Mouse (Mus musculus): ENCODE data around the gene Ralgapa2. TPM values are rescaled to one million over a fixed set of nuclear protein-coding genes. Genes with fewer than 3 reads are reported as not detected.

The Ralgapa2 gene
- total and polyA plus RNA-seq, 3 experiments: 9.2 to 9.6 TPM; not detected in 1

DNA sequence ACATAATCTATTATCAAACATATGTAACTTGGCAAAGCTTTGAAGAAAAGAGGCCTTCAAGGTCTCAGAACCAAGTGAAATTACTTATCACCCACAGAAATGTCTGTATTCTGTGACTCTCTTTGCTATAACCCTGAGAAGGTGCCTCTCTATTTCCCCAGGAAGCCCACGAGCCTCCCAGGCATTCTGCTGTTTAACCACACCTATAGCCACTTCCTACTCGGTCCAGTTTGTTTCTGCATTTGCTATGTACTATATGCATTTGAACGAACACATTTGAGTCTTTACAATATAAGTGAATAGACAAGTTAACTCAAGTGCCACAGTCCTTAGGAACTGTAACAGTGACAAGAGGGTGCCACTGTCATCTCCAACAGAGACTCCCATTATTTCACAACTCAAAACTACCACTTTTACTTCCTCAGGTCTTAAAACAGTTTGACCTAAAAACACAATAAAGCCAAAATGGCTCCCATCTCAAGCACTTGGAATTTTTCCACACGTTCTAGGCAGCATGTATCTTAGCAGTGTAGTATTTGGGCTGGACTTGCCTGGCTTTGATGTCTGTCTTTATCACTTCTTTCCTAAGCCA, 88.3 kb downstream of the Ralgapa2 start:
- H3K9ac ChIP-seq (ENCODE audit: control insufficient read depth, low read depth, low read length, poor library complexity, severe bottlenecking): no peak overlapping the region
- no peaks in the 10 kb centered on the region for H3K79me2 ChIP-seq (ENCODE audit: control insufficient read depth, insufficient read depth, low read length, poor library complexity)
- no peak overlapping the region for H3K4me3 ChIP-seq (ENCODE audit: control insufficient read depth in 1 of 2, insufficient read depth in 1 of 2, low read depth in 2 of 2, low read length in 2 of 2)
- H3K9me3 ChIP-seq (replicated peaks; ENCODE audit: insufficient read depth, low read length): no peaks in the 10 kb centered on the region
- H3K4me1 ChIP-seq (ENCODE audit: control insufficient read depth in 1 of 2, insufficient read depth in 2 of 2, low read length in 2 of 2): peaks cover 0 to 3% of the 10 kb centered on the region in 2 experiments; a peak in 1 of 4 replicates
- no peak for TF ChIP-seq MXI1 (IDR thresholded peaks at IDR 0.05; ENCODE audit: low read depth, low read length)
- TF ChIP-seq RAD21 (IDR thresholded peaks at IDR 0.05; ENCODE audit: low read depth, low read length): no peak
- TF ChIP-seq ZMIZ1 (IDR thresholded peaks at IDR 0.05; ENCODE audit: low read depth, low read length): no peak
- H3K27me3 ChIP-seq (ENCODE audit: control insufficient read depth in 1 of 2, insufficient read depth in 2 of 2, low read length in 2 of 2): no peaks in the 10 kb centered on the region
- peaks cover 4 to 8% of the 10 kb centered on the region in 2 experiments for H3K36me3 ChIP-seq (ENCODE audit: control insufficient read depth in 1 of 2, insufficient read depth in 2 of 2, low read length in 2 of 2)
- no peak for DNase-seq (ENCODE audit: low read depth, low spot score)
- H3K27ac ChIP-seq (ENCODE audit: control insufficient read depth, low read depth, low read length): no peak overlapping the region

- Histone ChIP-seq H3K9ac (ENCODE audit: control insufficient read depth, low read depth, low read length, poor library complexity, severe bottlenecking) (no peak overlapping the region), H3K36me3 (ENCODE audit: control insufficient read depth in 1 of 2, insufficient read depth in 2 of 2, low read length in 2 of 2) (peaks cover 4 to 8% of the 10 kb centered on the region in 2 experiments), H3K9me3 (replicated peaks; ENCODE audit: insufficient read depth, low read length) (no peaks in the 10 kb centered on the region), H3K27ac (ENCODE audit: control insufficient read depth, low read depth, low read length) (no peak overlapping the region), H3K4me1 (ENCODE audit: control insufficient read depth in 1 of 2, insufficient read depth in 2 of 2, low read length in 2 of 2) (peaks cover 0 to 3% of the 10 kb centered on the region in 2 experiments; a peak in 1 of 4 replicates), H3K27me3 (ENCODE audit: control insufficient read depth in 1 of 2, insufficient read depth in 2 of 2, low read length in 2 of 2) (no peaks in the 10 kb centered on the region), H3K79me2 (ENCODE audit: control insufficient read depth, insufficient read depth, low read length, poor library complexity) (no peaks in the 10 kb centered on the region), H3K4me3 (ENCODE audit: control insufficient read depth in 1 of 2, insufficient read depth in 1 of 2, low read depth in 2 of 2, low read length in 2 of 2) (no peak overlapping the region)
- DNase-seq (ENCODE audit: low read depth, low spot score): no peak
- TF ChIP-seq CTCF (IDR thresholded peaks at IDR 0.05 in 2 of 3, conservative IDR thresholded peaks at IDR 0.05 in 1 of 3; ENCODE audit: control insufficient read depth in 1 of 3, insufficient read depth in 1 of 3, low read depth in 2 of 3, low read length in 3 of 3, poor library complexity in 1 of 3, severe bottlenecking in 1 of 3): no peak
- no peak for TF ChIP-seq ZKSCAN1 (IDR thresholded peaks at IDR 0.05; ENCODE audit: low read depth, low read length)
- no peak for TF ChIP-seq ZMIZ1 (IDR thresholded peaks at IDR 0.05; ENCODE audit: low read depth, low read length)
Observed at GRCm38 (mm10) chr2:146423032-146423691, 89.0 kb downstream of the Ralgapa2 start.

DNA sequence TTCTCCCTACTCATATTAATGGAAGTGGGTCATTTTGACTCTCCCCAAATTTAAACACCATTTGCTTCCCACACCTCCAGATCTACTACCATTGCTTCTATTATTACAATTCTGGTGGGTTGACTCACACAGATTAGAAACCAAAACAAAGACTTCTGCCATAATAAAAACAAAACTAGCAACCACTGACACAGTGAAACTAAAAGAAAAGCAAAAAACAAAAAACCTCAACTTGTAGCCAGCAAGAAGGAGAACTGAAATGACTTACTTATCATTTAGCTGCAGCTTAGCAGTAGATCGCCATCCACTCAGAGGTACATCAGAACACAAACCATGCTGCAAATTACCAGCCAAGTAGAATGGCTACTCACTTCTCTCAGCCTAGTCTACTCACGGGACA, 95.9 kb downstream of the Ralgapa2 start:
- DNase-seq (ENCODE audit: low read depth, low spot score): no peak
- H3K4me3 ChIP-seq (ENCODE audit: control insufficient read depth in 1 of 2, insufficient read depth in 1 of 2, low read depth in 2 of 2, low read length in 2 of 2): no peak overlapping the region

More for the DNA sequence above, 95.9 kb downstream of the Ralgapa2 start:
- TF ChIP-seq RAD21 (IDR thresholded peaks at IDR 0.05; ENCODE audit: low read depth, low read length): no peak
- TF ChIP-seq GABPA (IDR thresholded peaks at IDR 0.05; ENCODE audit: low read depth, low read length): no peak
- TF ChIP-seq CTCF (IDR thresholded peaks at IDR 0.05 in 2 of 3, conservative IDR thresholded peaks at IDR 0.05 in 1 of 3; ENCODE audit: control insufficient read depth in 1 of 3, insufficient read depth in 1 of 3, low read depth in 2 of 3, low read length in 3 of 3, poor library complexity in 1 of 3, severe bottlenecking in 1 of 3): no peak
- no peak for TF ChIP-seq ZNF384 (IDR thresholded peaks at IDR 0.05; ENCODE audit: low read depth, low read length)
- no peak for TF ChIP-seq KAT2A (conservative IDR thresholded peaks at IDR 0.05; ENCODE audit: low read depth, low read length)
- Histone ChIP-seq H3K9ac (ENCODE audit: control insufficient read depth, low read depth, low read length, poor library complexity, severe bottlenecking) (no peak overlapping the region), H3K27ac (ENCODE audit: control insufficient read depth, low read depth, low read length) (no peak overlapping the region), H3K9me3 (replicated peaks; ENCODE audit: insufficient read depth, low read length) (no peaks in the 10 kb centered on the region), H3K36me3 (ENCODE audit: control insufficient read depth in 1 of 2, insufficient read depth in 2 of 2, low read length in 2 of 2) (peaks cover 4 to 11% of the 10 kb centered on the region in 2 experiments; a peak in 3 of 4 replicates), H3K79me2 (ENCODE audit: control insufficient read depth, insufficient read depth, low read length, poor library complexity) (no peaks in the 10 kb centered on the region), H3K4me1 (ENCODE audit: control insufficient read depth in 1 of 2, insufficient read depth in 2 of 2, low read length in 2 of 2) (peaks cover 0 to 11% of the 10 kb centered on the region in 2 experiments; a peak in 2 of 4 replicates), H3K27me3 (ENCODE audit: control insufficient read depth in 1 of 2, insufficient read depth in 2 of 2, low read length in 2 of 2) (no peaks in the 10 kb centered on the region)
